Mouse (Mus musculus) brain, embryonic 14.5 days (tissue): ENCODE results near the gene Klf7.

Source experiments
- CTCF ChIP-seq: fragments of 200-500 bp; IDR thresholded peaks from 2 replicates; pipeline ENCODE4 v1.5.1; 2012; ENCODE audit warnings: inconsistent platforms, mild to moderate bottlenecking, moderate library complexity, borderline replicate concordance; ENCODE audit not compliant: insufficient read depth, insufficient read length; ENCODE audit errors: extremely low read depth
- POLR2A ChIP-seq: fragments of 200-500 bp; IDR thresholded peaks from 2 replicates; pipeline ENCODE4 v1.6.1; 2012; ENCODE audit warnings: mild to moderate bottlenecking, inconsistent platforms, borderline replicate concordance; ENCODE audit not compliant: poor library complexity, insufficient read depth, insufficient read length, severe bottlenecking; ENCODE audit errors: extremely low read depth

DNA sequence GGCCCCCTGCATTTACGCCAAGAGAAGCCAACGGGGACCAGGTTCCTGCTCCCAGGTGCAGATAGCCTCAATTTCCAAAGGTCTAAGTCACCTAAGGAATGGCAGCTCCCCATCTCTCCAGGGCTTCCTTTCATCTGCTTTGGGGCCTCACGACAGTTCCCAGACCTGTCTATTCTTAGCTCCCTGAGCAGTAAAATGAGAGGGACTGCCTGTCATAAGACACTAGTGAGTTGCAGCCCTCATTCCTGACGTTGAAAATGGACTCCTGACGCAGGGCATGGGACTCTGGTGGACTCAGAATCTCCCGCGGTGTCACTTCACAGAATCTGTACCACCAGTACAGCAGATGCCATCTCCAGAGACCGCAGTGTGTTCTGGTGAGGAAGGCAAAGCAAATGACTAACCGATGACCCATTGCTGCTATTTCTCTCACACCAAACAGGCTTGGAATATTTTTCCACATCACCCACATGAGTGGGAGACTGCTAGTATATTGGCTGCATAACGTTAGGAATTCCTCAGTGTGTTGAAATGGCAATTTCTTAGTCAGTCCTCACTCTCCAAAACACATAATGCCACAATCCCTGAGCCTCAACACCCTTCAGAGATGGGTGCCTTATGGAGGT, 81.9 kb downstream of the Klf7 start:
- no peak for TF ChIP-seq POLR2A
- TF ChIP-seq CTCF, result no peak
